ENCODE assay signal across 14 mouse cellular contexts in the genomic region with DNA sequence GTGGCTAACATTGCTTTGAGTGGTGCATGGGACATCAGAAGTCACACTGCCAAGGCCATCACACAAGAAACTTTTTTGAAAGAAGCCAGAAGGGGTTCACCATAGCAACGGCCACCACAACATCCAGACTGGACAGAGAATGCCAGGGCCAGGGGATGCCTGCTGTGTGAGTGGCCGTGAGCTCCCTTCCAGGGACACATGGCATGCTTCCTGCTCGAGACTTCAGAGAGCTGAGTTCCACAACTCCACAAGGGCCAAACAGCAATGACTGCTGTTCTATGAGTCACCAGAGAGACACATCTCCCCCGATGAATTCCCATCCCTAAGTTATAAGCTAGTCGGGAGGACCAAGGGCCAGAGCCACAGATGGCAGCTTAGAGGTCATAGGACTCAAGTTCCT.
"Had no signal": no experiment of that assay in that cellular context is flagged by ENCODE, and none has a peak within 500 bp of the region (broad histone marks: within the 10 kb centered on the region; RNA-seq: fewer than 3 reads in every experiment).

No protein-coding gene starts in this region.

- H3K4me3 ChIP-seq: limb, embryonic 13.5 days; midbrain, embryonic 12.5 days; myocyte; neural tube, embryonic 15.5 days; stomach, embryonic 15.5 days had no signal

- DNase-seq: kidney, adult 9 months; kidney, postnatal 36 days; layer of hippocampus, adult 9-11 months; layer of hippocampus, postnatal 36 days; lung, adult 18-20 months; thymus, adult 2 months; thymus, postnatal 4 days had no signal

- H3K27me3 ChIP-seq: midbrain, embryonic 12.5 days; neural tube, embryonic 15.5 days; stomach, embryonic 15.5 days had no signal

- H3K4me2 ChIP-seq: limb, embryonic 13.5 days; midbrain, embryonic 12.5 days; neural tube, embryonic 15.5 days; stomach, embryonic 15.5 days had no signal

- H3K27ac ChIP-seq: kidney, postnatal 0 days; limb, embryonic 13.5 days; liver, embryonic 14.5 days; midbrain, embryonic 12.5 days; neural tube, embryonic 15.5 days; stomach, embryonic 15.5 days had no signal

- H3K36me3 ChIP-seq: limb, embryonic 13.5 days; stomach, embryonic 15.5 days had no signal

- H3K4me1 ChIP-seq: stomach, embryonic 15.5 days had no signal

- H3K9me3 ChIP-seq: limb, embryonic 13.5 days; midbrain, embryonic 12.5 days; neural tube, embryonic 15.5 days; stomach, embryonic 15.5 days had no signal

- H3K9ac ChIP-seq: limb, embryonic 13.5 days; liver, embryonic 14.5 days; midbrain, embryonic 12.5 days; neural tube, embryonic 15.5 days; stomach, embryonic 15.5 days had no signal
